Mouse (Mus musculus) CH12.LX (cell line): Measurements from ENCODE around the gene Nck2.

Source experiments
- CHD2 ChIP-seq: IDR thresholded peaks from 2 replicates; pipeline ENCODE4 v1.6.1; 2011; ENCODE audit warnings: low read length, improper control_type of control experiment
- CTCF ChIP-seq, 2 experiments: IDR thresholded peaks in 1 of 2; conservative IDR thresholded peaks in 1 of 2; 2 replicates each; pipeline ENCODE4 v1.5.1; 2011 to 2012; ENCODE audit warnings: low read depth in 2 of 2, low read length in 2 of 2, improper control_type of control experiment in 1 of 2, inconsistent platforms in 1 of 2, mild to moderate bottlenecking in 1 of 2, moderate library complexity in 1 of 2
- EP300 ChIP-seq: IDR thresholded peaks from 2 replicates; pipeline ENCODE4 v1.6.1; 2011; ENCODE audit warnings: low read length, improper control_type of control experiment
- SIN3A ChIP-seq: IDR thresholded peaks from 2 replicates; pipeline ENCODE4 v1.6.1; 2012; ENCODE audit warnings: low read length, improper control_type of control experiment, inconsistent platforms
- USF1 ChIP-seq: IDR thresholded peaks from 2 replicates; pipeline ENCODE4 v1.6.1; 2014; ENCODE audit warnings: low read depth, mild to moderate bottlenecking, inconsistent platforms, low read length, improper control_type of control experiment
- ZMIZ1 ChIP-seq: IDR thresholded peaks from 2 replicates; pipeline ENCODE4 v1.6.1; 2012; ENCODE audit warnings: low read depth, mild to moderate bottlenecking, inconsistent platforms, low read length, improper control_type of control experiment

DNA sequence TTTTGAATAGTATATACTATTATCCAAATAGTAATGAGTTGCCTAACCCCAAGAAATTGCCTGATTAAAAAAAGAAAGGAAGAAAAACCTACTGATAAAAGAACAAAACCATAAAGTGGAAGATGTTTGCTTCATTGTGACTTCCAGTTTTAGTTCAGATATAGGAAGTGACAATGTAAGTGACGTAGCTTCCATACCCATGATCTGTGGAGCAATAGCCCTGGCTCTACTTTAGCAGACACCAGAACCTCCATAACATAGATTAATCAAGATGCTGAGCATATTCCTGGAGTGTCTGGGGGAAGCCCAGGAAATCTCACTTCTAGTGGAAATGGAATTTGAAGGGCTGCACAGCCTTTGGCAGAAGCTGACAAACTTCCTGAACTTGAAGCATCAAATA is 144.6 kb downstream of the Nck2 start:
- TF ChIP-seq USF1 (no peak), CTCF (conservative IDR thresholded peaks at IDR 0.05 in 1 of 2, IDR thresholded peaks at IDR 0.05 in 1 of 2; ENCODE audit: low read depth in 2 of 2, low read length in 2 of 2) (no peak), SIN3A (no peak), CHD2 (no peak), EP300 (no peak), ZMIZ1 (no peak)
